Mouse (Mus musculus) intestine, postnatal 0 days (tissue): Measurements from ENCODE around the gene Disp3. TPM values are rescaled to one million over a fixed set of nuclear protein-coding genes. Genes with fewer than 3 reads are reported as not detected.

ENCODE experiments used
- ATAC-seq: fragments of 200-750 bp; cut with Nextera tagmentation; 2 replicates; pipeline ENCODE4 v1.8.0; 2017; ENCODE audit warnings: mild to moderate bottlenecking, moderate TSS enrichment, moderate library complexity
- H3K27ac ChIP-seq: fragments of 300-500 bp; sonication (generic); 2 replicates; pipeline ENCODE4 v1.5.1; 2014; ENCODE audit warnings: mild to moderate bottlenecking, low read depth, low read length, moderate library complexity
- H3K27me3 ChIP-seq: fragments of 300-500 bp; sonication (generic); replicated peaks from 2 replicates; pipeline ENCODE4 v1.6.1; 2014; ENCODE audit warnings: low read length, mixed read lengths; ENCODE audit not compliant: control insufficient read depth, insufficient read depth
- H3K36me3 ChIP-seq: fragments of 300-500 bp; sonication (generic); 2 replicates; pipeline ENCODE4 v1.6.1; 2014; ENCODE audit warnings: mild to moderate bottlenecking, moderate library complexity; ENCODE audit not compliant: control insufficient read depth, insufficient read depth
- H3K4me1 ChIP-seq: fragments of 300-500 bp; sonication (generic); replicated peaks from 2 replicates; pipeline ENCODE4 v1.6.1; 2014; ENCODE audit warnings: antibody characterized with exemption, low read length, mixed read lengths; ENCODE audit not compliant: control insufficient read depth, insufficient read depth
- H3K4me2 ChIP-seq: fragments of 300-500 bp; sonication (generic); replicated peaks from 2 replicates; pipeline ENCODE4 v1.6.1; 2014; ENCODE audit warnings: low read depth, mild to moderate bottlenecking, moderate library complexity
- H3K4me3 ChIP-seq: fragments of 300-500 bp; sonication (generic); 2 replicates; pipeline ENCODE4 v1.5.1; 2014; ENCODE audit warnings: low read depth, low read length
- H3K9ac ChIP-seq: fragments of 300-500 bp; sonication (generic); 2 replicates; pipeline ENCODE4 v1.6.1; 2014; ENCODE audit warnings: mild to moderate bottlenecking, low read depth, low read length
- H3K9me3 ChIP-seq: fragments of 300-500 bp; sonication (generic); 2 replicates; pipeline ENCODE4 v1.6.1; 2016; ENCODE audit warnings: mixed run types; ENCODE audit not compliant: control insufficient read depth
- CTCF ChIP-seq: sonication (generic); IDR thresholded peaks from 2 replicates; pipeline ENCODE4 v1.5.1; 2016; ENCODE audit warnings: low read depth, mild to moderate bottlenecking, control low read depth, antibody characterized with exemption, moderate library complexity
- WGBS: fragments of 180-500 bp; shearing (Covaris S2); extraction: QIAGEN DNeasy Blood & Tissue Kit; methylation state at CpG from one replicate; pipeline ENCODE4 v1.1.7; 2014; 5-methylcytosine and 5-hydroxymethylcytosine counted together
- polyA plus RNA-seq: library from polyadenylated mRNA; unstranded; fragments of >200 nt; fragmentation: Nextera tagmentation; extraction: Ambion mirVana; gene quantifications from 2 replicates; pipeline ENCODE4 v1.2.1, GENCODE M21; 2015

Gene Disp3
- polyA plus RNA-seq, 1 experiment from 2014 or later = 0.04 TPM

DNA sequence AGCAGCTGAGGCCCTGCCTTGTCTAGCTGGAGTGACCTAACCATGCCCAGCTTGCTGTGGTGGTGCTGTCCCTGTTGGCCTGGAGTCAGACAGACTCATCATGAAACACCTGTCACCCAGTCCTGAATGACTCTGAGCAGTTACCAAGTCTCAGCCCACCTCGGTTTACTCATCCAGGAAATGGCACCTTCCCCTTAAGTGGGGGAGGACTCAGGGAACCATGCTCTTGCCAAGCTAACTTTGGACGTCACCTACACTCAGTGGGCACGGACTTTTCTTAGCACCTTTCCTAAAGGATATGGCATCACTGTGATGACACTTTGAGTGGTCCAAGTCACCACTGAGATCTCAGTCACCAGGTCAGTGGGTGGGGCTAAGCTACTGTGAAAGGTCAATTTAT lies 38.2 kb upstream of the Disp3 start:
- no peak for ATAC-seq
- Histone ChIP-seq H3K4me2 (no peak overlapping the region), H3K27ac (no peak overlapping the region), H3K4me1 (no peaks in the 10 kb centered on the region), H3K9me3 (no peaks in the 10 kb centered on the region), H3K4me3 (no peak overlapping the region), H3K36me3 (no peaks in the 10 kb centered on the region), H3K27me3 (no peaks in the 10 kb centered on the region), H3K9ac (no peak overlapping the region)
- 83% methylated on average over 3 of the region's 3 CpGs for WGBS
- TF ChIP-seq CTCF = no peak

DNA sequence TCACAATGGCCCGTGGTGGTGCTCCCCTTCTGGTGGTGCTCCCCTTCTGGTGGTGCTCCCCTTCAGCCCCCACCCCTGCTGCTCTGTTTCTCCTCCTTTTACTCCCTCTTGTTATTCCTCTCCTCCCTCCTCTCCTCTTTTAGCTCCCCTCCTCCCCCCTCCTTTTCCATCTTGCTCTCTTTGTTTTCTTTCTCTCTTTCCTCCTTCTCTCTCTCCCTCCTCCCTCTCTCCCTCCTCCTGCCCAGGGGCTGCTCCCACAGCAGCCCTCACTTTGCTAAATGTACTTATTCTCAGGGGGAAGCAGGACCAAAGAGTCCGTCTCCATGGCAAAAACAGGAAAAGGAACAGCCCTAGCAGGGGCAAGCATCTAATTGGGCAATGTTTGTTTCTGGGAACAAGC lies 37.3 kb upstream of the Disp3 start:
- 24% methylated on average over 2 of the region's 2 CpGs for WGBS
- no peak for ATAC-seq

DNA sequence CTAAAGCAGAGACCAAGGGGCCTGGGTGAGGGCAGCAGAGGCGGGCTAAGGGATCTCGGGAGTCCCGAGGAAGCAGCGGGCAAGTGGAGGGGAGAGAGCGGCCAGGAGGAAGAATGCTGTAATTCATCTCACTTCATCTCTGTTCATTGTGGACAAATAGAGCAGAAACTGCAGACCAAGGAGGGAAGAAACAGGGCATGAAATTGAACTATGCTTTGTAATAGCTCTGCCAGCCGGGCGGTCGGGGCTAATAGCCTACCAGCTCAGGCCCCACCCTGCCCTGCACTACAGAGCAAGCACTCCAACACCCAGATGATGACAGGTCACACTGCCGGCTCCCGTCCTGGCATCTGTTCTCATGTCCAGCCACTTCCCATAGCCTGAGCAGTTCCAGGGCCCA lies 34.4 kb upstream of the Disp3 start:
- Histone ChIP-seq H3K27ac (no peak overlapping the region), H3K9me3 (no peaks in the 10 kb centered on the region), H3K9ac (no peak overlapping the region), H3K4me3 (no peak overlapping the region), H3K36me3 (no peaks in the 10 kb centered on the region), H3K27me3 (no peaks in the 10 kb centered on the region), H3K4me2 (no peak overlapping the region), H3K4me1 (no peaks in the 10 kb centered on the region)
- ATAC-seq = no peak
- TF ChIP-seq CTCF = no peak
- WGBS = 37% methylated on average over 10 of the region's 10 CpGs

More for the DNA sequence above, 37.3 kb upstream of the Disp3 start:
- Histone ChIP-seq H3K4me2 (no peak overlapping the region), H3K4me3 (no peak overlapping the region), H3K27ac (no peak overlapping the region), H3K36me3 (no peaks in the 10 kb centered on the region), H3K9me3 (no peaks in the 10 kb centered on the region), H3K9ac (no peak overlapping the region), H3K27me3 (no peaks in the 10 kb centered on the region), H3K4me1 (no peaks in the 10 kb centered on the region)
- TF ChIP-seq CTCF = no peak

DNA sequence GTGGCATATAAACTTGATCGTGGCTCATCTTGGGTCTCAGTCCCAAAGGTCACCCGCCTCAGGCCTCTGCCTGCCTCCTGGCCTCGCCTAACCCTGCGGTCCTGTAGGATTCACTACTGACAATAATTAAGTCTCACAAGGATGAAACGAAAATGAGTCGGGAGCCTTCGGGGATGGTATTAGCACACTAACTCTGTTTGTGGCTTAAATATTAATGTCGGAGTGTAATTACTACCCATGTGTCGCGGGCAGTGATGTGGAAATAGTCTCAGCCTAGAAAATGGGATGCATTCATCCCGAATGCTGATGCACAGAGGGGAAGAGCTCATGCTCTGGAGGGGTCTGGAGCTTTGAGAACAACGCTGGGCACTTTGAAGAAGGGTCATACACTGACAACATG lies 31.6 kb upstream of the Disp3 start:
- TF ChIP-seq CTCF = no peak
- ATAC-seq = no peak
- H3K9ac ChIP-seq = no peak overlapping the region
- no peak overlapping the region for H3K27ac ChIP-seq
- no peaks in the 10 kb centered on the region for H3K4me1 ChIP-seq
- H3K9me3 ChIP-seq = no peaks in the 10 kb centered on the region
- no peaks in the 10 kb centered on the region for H3K27me3 ChIP-seq
- H3K4me2 ChIP-seq = no peak overlapping the region
- no peak overlapping the region for H3K4me3 ChIP-seq
- no peaks in the 10 kb centered on the region for H3K36me3 ChIP-seq
- WGBS = 85% methylated on average over 12 of the region's 12 CpGs

DNA sequence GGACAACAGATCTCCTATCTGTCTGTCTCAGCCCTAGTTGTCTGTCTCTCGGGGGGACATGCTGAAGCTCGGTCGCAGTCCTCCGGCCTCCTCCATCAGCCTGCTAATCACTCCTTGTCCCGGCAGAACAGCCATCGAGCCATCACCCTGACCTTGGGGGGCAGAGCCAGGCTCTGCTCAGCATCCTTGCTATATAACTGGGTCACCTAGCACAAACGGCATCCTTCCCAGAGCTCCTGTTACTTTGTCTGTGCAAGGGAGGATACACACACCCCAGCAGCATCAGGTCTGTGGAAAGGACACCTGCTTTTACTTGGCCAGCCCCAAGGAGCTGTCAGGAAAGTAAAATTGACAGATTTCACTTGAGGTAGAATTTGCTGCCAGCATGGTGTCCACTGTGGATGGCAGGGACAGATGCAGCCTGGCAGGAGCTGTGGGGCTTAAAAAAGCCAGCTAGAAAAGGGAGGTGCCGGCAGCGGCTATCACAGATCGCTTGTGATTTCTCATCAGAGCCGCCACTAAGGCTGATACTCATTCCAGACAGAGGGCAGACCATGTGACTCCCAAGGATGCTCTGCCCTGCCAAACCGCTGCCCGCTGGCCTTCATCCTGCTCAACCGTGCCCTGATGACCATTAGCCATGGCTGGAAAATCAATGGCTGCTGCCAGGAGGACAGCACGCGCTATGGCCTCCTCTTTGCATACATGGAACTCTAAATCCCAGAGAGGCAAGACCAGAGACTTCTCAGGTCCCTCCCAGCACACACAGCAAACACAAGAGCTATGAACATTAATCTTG lies 27.8 kb upstream of the Disp3 start:
- Histone ChIP-seq H3K9me3 (no peaks in the 10 kb centered on the region), H3K4me1 (no peaks in the 10 kb centered on the region), H3K9ac (no peak overlapping the region), H3K27ac (no peak overlapping the region), H3K4me2 (no peak overlapping the region), H3K27me3 (no peaks in the 10 kb centered on the region), H3K36me3 (no peaks in the 10 kb centered on the region), H3K4me3 (no peak overlapping the region)
- no peak for TF ChIP-seq CTCF
- WGBS = 83% methylated on average over 16 of the region's 16 CpGs
- ATAC-seq = no peak

DNA sequence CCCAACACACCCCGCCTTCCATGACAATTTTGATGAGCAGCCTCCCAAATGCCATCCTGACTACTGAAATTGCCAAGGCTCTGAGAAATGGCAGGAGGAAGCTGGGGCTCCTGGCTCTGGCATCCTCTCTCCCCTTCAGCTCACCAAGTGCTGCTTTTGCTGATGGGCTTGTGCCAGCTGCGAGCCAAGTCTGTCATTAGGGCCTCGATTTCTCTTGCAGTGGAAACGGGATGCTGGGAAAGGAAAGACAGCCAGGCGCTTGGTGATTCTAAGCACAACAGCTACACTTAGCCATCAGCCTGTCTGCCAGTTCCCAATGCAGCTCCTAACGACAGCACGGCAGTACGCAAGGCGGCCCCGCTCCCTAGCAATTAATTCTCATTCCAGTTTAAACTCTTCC lies 26.6 kb upstream of the Disp3 start:
- no peak for ATAC-seq
- Histone ChIP-seq H3K4me3 (no peak overlapping the region), H3K27me3 (no peaks in the 10 kb centered on the region), H3K27ac (no peak overlapping the region), H3K9me3 (no peaks in the 10 kb centered on the region), H3K4me1 (no peaks in the 10 kb centered on the region), H3K36me3 (no peaks in the 10 kb centered on the region), H3K4me2 (no peak overlapping the region), H3K9ac (no peak overlapping the region)
- TF ChIP-seq CTCF = no peak
- WGBS = 70% methylated on average over 10 of the region's 10 CpGs
